Mouse (Mus musculus): ENCODE results near the gene Zfp462. TPM values are rescaled to one million over a fixed set of nuclear protein-coding genes. Genes with fewer than 3 reads are reported as not detected.

Gene Zfp462
- polyA plus RNA-seq, 1 experiment from 2014 or later: 0.09 TPM

DNA sequence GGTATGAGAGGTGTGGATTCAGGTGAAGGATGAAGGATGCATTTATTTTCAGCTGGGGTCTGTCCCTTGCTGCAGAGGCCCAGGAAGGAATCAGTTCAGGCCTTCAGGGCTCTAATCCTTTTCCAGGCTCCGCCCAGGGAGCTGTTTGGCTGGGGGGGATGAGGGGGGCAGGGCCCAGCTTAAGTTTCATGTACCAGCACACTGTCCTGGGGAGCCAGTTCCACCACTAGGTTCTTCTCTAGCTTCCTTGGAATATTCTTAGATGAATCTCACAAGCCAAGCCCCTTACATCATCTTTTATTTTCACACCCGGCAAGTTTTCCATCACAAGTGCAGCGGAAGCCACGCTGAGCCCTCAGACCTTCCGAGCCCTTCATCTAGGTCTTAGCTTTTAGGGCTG, 85.6 kb downstream of the Zfp462 start:
- WGBS (ENCODE audit: missing documents): 95% methylated on average over 5 of the region's 5 CpGs
- H3K36me3 ChIP-seq (ENCODE audit: inconsistent target): no peaks in the 10 kb centered on the region
- no peak overlapping the region for H3K27ac ChIP-seq
- no peak overlapping the region for H3K4me3 ChIP-seq (ENCODE audit: inconsistent target)
- H3K79me2 ChIP-seq (ENCODE audit: inconsistent target): no peaks in the 10 kb centered on the region

DNA sequence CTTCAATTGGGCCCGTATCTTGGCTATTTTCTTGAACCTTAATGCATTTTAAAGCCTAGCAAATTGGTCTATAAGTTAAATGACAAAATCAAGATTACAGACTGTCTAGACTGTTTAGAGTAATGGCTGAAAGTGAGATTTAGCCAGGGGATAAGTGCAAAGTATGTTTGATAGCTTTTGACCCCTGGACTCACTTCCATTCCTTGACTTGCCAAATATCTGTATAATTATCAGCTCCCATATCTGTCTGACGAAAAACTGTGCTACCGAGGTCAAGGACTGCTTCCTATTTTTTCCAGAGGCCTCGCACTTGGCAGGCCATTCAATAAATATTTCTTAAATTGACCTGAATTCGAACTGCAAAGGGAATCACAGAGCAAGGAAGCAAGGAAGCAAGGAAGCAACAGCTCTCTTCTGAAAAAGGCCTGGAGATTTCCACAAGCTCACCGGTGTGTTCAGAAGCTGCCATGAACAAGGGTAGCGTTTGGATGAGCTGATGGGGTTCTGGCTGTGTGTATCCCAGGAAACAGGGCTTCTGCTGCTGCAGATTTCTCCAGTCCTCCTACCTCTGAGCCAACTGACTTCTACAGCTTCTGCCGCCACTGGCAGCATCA, 87.6 kb downstream of the Zfp462 start:
- no peaks in the 10 kb centered on the region for H3K79me2 ChIP-seq (ENCODE audit: inconsistent target)
- no peak overlapping the region for H3K4me3 ChIP-seq (ENCODE audit: inconsistent target)
- H3K36me3 ChIP-seq (ENCODE audit: inconsistent target): no peaks in the 10 kb centered on the region
- 91% methylated on average over 8 of the region's 8 CpGs for WGBS (ENCODE audit: missing documents)
- no peak overlapping the region for H3K27ac ChIP-seq

DNA sequence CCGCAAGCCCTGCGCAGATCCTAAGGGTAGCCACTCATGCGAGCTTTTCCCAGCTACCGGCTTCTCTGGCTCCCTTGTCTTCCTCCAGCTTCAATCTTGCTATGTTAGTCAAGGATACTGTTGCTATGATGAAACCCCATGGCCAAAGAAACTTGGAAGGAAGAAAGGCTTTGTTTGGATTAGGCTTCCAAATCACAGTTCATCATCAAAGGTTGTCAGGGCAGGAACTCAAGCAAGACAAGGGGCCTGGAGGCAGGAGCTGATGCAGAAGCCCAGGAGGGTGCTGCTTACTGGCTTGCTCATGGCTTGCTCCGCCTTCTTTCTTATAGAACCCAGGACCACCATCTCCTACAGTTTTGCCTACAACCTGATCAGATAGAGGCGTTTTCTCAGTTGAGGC, 88.6 kb downstream of the Zfp462 start:
- 97% methylated on average over 6 of the region's 6 CpGs for WGBS (ENCODE audit: missing documents)
- Histone ChIP-seq H3K4me3 (ENCODE audit: inconsistent target) (no peak overlapping the region), H3K36me3 (ENCODE audit: inconsistent target) (no peaks in the 10 kb centered on the region), H3K27ac (no peak overlapping the region), H3K79me2 (ENCODE audit: inconsistent target) (no peaks in the 10 kb centered on the region)

DNA sequence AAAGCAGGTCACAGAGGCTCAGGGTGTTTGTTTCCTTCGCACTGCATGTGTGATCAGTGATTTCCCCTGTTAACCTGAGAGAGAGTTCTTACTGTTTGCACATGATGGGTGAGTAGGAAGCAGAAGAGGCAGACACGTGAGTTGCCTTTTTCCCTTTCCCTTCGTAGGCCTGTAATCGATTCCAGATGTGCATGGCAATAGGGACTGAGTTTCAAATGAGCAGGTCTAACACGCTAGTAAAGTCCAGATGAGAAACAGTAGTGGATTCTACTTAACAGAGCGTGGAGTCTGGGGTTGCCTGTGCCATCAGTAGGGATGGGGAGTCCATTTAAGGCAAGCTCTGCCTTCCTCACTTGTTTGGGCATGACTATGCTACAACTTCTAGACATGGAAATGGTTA, 93.3 kb downstream of the Zfp462 start:
- Histone ChIP-seq H3K36me3 (ENCODE audit: inconsistent target) (no peaks in the 10 kb centered on the region), H3K79me2 (ENCODE audit: inconsistent target) (no peaks in the 10 kb centered on the region), H3K27ac (no peak overlapping the region), H3K4me3 (ENCODE audit: inconsistent target) (no peak overlapping the region)
- 82% methylated on average over 6 of the region's 6 CpGs for WGBS (ENCODE audit: missing documents)

DNA sequence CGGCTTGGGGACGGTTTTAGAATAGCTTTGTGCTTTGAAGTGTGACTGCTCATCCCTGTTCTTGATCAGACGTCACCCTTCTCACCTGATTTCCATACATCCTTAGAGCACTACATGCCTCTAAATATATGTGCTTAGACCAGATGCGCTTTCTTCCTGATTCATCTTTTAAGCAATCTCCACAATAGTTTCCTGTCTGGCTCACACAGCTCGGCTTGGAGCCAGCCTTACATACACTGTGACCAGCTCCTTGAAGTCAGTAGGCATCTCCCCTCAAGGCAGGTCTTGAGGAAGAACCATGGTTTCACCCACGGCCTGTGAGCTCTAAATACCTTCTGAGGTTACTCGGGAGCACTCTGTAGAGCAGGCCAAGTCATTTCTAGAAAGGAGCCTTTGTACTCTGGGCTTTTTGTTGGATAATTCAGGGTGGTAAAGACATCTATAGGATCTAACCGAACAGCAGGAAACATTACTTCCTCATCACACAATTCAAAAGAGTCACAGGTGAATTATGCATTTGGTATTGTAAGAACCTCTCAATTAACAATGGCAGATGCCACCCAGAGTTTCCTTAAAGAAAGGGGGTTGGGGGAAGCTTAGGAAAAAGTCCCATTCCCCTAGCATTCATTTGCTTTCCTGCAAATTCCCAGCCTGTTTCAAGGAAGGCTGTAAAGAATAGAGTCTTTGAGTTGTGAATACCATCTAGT, 95.6 kb downstream of the Zfp462 start:
- Histone ChIP-seq H3K79me2 (ENCODE audit: inconsistent target) (no peaks in the 10 kb centered on the region), H3K4me3 (ENCODE audit: inconsistent target) (no peak overlapping the region), H3K36me3 (ENCODE audit: inconsistent target) (no peaks in the 10 kb centered on the region), H3K27ac (no peak overlapping the region)
- 43% methylated on average over 8 of the region's 8 CpGs for WGBS (ENCODE audit: missing documents)

DNA sequence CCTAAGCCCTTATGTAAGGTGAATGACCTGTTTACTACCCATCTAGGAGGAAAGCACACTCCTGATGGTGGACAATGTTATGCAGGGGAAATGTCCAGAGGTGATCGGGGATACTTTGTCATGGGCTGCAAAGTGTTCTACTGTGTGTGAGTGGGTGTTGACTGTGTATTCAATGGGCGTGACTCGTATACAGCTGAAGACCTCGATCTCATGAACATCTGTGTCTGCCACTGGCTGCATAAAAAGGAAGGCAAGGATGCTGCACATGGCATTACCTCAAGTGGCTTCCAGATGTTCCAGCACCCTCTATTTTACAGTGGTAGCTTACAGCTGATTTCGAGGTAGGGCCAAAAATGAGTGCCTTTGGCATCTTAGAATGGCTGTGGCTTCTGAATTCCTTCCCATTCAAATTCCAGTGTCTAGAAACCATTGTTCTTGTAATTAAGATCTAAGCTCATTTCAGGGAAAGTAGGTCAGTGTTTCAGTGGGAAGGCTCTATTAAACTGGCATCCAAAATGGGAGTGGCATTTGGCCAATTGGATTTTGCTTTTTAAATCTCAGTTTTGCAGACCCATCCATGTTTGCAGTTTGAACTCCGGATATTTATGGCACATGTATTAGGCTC, 96.4 kb downstream of the Zfp462 start:
- no peak overlapping the region for H3K4me3 ChIP-seq (ENCODE audit: inconsistent target)
- no peaks in the 10 kb centered on the region for H3K79me2 ChIP-seq (ENCODE audit: inconsistent target)
- WGBS (ENCODE audit: missing documents): 94% methylated on average over 6 of the region's 6 CpGs
- no peak overlapping the region for H3K27ac ChIP-seq
- no peaks in the 10 kb centered on the region for H3K36me3 ChIP-seq (ENCODE audit: inconsistent target)

DNA sequence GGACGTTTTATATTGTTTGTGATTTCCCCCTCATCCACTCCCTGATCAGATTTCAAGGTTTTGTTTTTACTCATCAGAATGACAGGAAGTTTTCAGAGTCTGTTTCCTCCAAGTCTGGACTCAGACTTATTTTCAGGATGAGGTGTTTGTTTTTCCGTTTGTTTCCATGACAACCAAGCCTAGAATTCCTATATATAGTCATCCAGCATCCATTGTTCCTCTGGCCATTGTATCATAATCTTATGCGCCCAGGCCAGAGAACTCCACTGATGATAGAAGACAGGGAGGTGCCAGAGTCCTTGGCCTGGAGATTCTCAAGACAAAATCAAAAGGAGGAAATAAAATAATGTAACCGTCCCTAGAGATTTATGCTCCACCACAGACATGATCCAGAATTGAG, 97.7 kb downstream of the Zfp462 start:
- H3K79me2 ChIP-seq (ENCODE audit: inconsistent target): no peaks in the 10 kb centered on the region
- H3K27ac ChIP-seq: no peak overlapping the region
- WGBS (ENCODE audit: missing documents): 84% methylated on average over 4 of the region's 4 CpGs
- no peak overlapping the region for H3K4me3 ChIP-seq (ENCODE audit: inconsistent target)
- no peaks in the 10 kb centered on the region for H3K36me3 ChIP-seq (ENCODE audit: inconsistent target)

DNA sequence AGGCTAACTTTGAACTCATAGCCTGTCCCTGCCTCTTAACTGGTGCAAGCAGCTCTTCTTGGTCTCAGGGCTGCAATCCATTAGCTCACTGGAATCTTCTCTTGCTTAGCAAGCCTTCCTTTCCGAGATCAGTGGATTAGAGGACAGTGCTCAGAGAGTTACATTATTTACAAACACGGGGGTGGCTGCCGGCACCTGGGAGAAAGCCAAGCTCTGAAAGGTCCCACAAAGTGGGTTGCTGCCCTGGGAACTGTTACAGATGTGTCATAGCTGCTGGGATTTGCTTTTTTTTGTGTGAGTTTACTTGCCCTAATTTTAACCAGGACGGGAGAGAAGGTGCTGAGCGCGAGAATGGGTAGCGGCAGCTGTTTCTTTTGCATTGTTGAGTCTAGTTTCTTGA, 102.4 kb downstream of the Zfp462 start:
- Histone ChIP-seq H3K79me2 (ENCODE audit: inconsistent target) (no peaks in the 10 kb centered on the region), H3K27ac (no peak overlapping the region), H3K36me3 (ENCODE audit: inconsistent target) (no peaks in the 10 kb centered on the region), H3K4me3 (ENCODE audit: inconsistent target) (no peak overlapping the region)
- WGBS (ENCODE audit: missing documents): 93% methylated on average over 7 of the region's 7 CpGs

DNA sequence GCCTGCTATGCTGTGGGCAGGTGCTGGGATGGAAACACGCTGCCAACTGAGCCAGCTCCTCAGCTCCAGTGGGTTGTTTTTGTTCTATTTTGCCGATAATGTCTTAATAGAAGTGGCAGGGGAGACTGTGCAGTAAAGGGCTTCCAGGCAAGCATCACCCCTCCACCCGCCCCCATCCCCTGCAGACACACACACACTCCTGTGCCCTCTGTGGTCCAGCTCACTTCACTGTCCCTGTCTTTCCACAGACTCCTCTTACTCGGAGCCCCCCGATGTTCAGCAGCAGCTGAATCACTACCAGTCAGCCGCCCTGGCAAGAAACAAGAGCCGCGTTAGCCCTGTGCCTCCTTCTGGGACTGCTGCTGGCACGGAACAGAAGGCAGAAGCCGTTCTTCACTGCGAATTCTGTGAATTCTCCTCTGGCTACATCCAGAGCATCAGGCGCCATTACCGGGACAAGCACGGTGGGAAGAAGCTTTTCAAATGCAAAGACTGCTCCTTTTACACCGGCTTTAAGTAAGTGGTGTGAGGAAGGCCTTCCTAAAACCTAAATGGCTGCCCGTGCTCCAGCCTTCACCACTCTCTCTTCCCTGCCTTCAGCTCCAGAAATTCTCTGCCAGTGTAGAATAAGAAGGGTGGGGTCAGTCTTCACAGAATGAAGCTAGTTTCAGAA, 105.2 kb downstream of the Zfp462 start:
- no peak overlapping the region for H3K27ac ChIP-seq
- 90% methylated on average over 16 of the region's 16 CpGs for WGBS (ENCODE audit: missing documents)
- no peaks in the 10 kb centered on the region for H3K36me3 ChIP-seq (ENCODE audit: inconsistent target)
- H3K4me3 ChIP-seq (ENCODE audit: inconsistent target): no peak overlapping the region
- no peaks in the 10 kb centered on the region for H3K79me2 ChIP-seq (ENCODE audit: inconsistent target)

DNA sequence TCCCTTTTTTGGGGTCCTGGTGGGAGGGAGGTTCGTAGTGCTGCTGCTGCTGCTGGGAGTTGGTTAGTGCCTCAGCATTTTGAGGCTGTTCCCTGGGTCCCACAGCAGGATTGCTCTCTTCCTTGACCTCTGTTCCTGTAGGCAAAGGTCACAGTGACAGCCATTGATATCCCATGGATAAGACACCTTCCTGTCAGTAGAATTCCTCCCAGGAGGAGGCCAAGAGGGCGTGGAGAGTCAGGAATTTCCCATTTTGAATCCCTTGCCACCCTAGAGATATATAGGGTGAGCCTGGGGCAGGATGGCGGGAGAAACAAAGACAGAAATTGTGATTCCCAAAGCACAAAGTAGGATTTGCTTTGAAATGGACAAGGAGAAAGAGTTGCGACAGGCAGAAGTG, 106.5 kb downstream of the Zfp462 start:
- Histone ChIP-seq H3K36me3 (ENCODE audit: inconsistent target) (no peaks in the 10 kb centered on the region), H3K79me2 (ENCODE audit: inconsistent target) (no peaks in the 10 kb centered on the region), H3K27ac (no peak overlapping the region), H3K4me3 (ENCODE audit: inconsistent target) (no peak overlapping the region)
- WGBS (ENCODE audit: missing documents): 88% methylated on average over 4 of the region's 4 CpGs

DNA sequence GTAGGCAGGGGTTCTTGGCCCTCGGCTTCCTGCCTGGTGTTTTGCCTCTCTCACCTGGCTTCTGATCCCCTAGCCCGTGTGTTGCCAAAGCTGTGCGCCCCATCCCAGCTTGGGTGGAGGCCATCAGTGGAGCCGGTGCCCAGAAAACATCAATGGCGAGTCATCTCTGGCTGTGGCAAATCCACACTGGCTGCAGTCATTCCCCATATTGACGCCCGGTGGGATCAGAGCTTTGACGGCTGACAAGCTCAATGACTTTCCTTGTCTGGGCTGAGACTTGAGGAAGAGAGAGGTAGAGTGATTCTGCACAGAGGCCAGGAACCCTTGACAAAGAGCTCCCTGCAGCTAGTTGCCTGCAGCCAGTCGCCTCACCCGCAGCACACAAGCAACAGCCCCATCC, 107.8 kb downstream of the Zfp462 start:
- H3K79me2 ChIP-seq (ENCODE audit: inconsistent target): no peaks in the 10 kb centered on the region
- WGBS (ENCODE audit: missing documents): 99% methylated on average over 10 of the region's 10 CpGs
- no peak overlapping the region for H3K27ac ChIP-seq
- H3K36me3 ChIP-seq (ENCODE audit: inconsistent target): no peaks in the 10 kb centered on the region
- H3K4me3 ChIP-seq (ENCODE audit: inconsistent target): no peak overlapping the region

DNA sequence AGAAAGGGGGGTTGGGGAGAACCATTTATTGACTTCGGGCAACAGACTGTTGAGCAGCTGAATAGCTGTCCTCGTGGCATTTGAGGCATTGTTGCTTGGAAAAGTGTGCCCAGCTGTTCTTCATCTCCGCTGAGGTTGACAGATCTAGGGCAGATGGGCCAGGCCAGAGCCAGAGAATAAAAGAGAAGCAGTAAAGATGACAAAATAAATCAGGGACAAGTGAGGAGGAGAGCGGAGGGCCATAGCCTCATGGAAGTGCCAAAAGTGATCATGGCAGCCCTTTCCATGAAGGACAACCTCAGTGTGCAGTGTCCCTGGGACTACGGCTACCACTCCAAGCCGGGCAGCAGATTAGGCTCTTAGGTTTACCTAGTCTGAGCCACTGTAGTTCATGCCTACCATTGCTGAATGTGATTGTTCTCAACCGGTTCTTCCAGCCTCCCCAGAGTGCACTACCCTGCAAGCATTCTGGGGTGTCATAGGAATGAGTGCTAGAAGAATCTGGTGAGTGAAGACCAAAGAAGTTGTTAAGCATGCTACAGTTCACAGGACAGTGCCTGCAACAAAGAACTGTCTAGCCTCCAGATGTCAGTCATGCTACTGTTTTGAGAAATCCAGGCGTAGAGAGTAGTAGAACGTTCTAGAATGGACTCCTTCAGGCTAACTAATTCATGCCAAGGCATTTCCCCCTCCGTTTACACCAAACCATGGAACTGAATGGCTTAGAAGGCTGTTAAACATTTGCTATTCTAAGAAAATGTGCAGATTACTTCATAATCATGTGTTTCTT, 113.0 kb downstream of the Zfp462 start:
- 86% methylated on average over 10 of the region's 10 CpGs for WGBS (ENCODE audit: missing documents)
- Histone ChIP-seq H3K79me2 (ENCODE audit: inconsistent target) (no peaks in the 10 kb centered on the region), H3K36me3 (ENCODE audit: inconsistent target) (no peaks in the 10 kb centered on the region), H3K4me3 (ENCODE audit: inconsistent target) (no peak overlapping the region), H3K27ac (no peak overlapping the region)

DNA sequence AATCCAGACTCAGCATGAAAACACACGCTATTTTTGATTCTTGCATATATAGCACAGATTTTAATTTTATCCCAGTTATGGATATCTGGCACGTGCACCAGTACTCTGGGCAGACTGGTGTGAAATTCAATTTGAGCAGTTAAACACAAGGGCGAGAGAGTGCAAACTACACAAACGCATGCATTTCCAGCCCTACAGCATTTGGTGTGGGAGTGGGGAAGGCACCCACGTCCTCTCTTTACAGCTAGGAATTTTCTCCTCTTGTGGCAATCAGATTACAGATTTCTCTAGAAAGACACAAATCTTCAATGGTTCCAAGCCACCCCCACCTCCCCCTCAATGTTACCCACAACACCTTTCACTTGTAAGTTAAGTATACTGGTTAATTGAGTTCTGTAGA, 114.1 kb downstream of the Zfp462 start:
- Histone ChIP-seq H3K36me3 (ENCODE audit: inconsistent target) (no peaks in the 10 kb centered on the region), H3K4me3 (ENCODE audit: inconsistent target) (no peak overlapping the region), H3K79me2 (ENCODE audit: inconsistent target) (no peaks in the 10 kb centered on the region), H3K27ac (no peak overlapping the region)
- 95% methylated on average over 5 of the region's 5 CpGs for WGBS (ENCODE audit: missing documents)

DNA sequence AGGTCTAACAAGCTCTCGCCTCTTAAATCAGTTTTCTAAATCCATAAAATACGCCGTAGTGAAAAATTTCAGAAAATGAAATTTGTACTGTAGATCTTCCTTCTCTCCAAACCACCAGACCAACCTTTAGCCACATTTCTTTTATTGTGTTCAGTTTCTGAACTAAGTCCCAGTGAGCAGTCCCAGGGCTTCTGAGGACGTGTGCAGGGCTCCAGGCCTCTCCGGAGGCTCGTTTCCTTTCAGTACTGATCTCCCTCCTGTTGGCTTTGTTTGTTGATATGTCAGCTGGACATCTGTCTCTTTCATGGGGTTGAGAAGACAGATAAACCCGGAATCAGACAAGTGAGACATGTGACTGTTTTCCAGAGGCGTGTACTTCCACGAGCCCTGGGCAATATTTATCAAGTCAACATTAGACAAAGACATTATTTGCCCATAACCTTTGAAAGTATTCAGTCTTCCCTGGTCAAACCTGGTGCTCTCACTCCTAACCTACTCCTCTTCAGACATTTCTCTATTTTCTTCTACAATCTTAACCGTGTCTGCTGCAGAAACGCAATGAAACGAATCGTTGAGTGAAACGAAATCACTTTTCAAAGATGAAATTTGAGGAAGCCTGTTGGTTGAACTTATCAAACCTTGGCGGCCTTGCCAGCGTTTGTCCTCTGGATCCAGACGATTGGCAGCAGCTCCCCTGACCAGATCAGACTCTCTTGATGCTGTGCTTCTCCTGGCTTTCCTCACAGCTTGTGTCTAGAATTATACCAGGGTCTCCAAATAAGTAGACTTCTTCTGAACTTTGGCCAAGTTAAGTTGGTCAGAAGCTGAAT, 121.7 kb downstream of the Zfp462 start:
- WGBS (ENCODE audit: missing documents): 93% methylated on average over 17 of the region's 17 CpGs
- Histone ChIP-seq H3K4me3 (ENCODE audit: inconsistent target) (no peak overlapping the region), H3K36me3 (ENCODE audit: inconsistent target) (no peaks in the 10 kb centered on the region), H3K79me2 (ENCODE audit: inconsistent target) (no peaks in the 10 kb centered on the region), H3K27ac (no peak overlapping the region)
